Mouse (Mus musculus): ENCODE measurements around the gene Syne3. TPM values are rescaled to one million over a fixed set of nuclear protein-coding genes. Genes with fewer than 3 reads are reported as not detected.

Gene Syne3
- polyA plus RNA-seq (2017; shearing (Covaris generic)): 10.3 TPM

DNA sequence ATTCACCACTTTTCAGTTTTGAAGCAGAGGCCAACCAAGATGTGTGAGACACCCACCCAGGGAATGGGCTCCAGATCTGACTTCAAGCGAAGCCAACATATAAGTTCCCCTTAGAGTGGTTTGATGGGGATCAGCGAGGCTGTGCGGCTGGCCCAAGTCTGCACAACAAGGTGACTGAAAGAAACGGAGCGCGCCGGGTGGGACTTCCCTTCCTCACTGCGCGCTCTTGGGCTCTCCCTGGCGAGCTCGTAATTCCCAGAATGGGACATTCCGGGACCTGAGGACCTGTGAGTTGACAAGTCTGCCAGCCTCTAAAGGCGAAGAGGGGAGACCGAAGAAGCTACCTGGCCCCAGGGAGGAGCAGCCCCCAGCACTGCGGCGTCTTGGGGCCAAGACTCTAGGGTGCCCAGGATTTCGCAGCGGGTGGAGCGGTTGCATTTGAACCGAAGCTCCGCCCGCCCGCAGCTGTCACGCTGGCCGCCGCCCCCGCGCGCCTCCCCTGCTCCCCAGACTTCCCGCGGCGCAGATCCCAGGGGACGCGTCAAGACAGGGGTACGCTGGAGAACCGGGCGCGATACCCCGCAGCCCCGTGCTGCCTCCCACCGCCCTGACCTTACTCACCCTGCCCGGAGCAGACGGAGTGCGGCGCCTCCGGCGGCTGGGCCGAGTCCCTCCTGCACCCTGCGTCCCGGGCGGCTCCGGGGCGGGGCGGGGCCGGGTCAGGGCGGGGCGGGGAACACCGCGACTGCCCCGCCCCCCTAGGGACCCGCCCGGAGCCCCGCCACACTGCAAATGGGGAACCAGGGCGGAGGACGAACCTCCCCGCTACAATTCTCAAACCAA is at the start of gene Syne3:
Syne3 (minus strand) TSS at position 440 of the 843 bp plus-strand sequence.

DNA sequence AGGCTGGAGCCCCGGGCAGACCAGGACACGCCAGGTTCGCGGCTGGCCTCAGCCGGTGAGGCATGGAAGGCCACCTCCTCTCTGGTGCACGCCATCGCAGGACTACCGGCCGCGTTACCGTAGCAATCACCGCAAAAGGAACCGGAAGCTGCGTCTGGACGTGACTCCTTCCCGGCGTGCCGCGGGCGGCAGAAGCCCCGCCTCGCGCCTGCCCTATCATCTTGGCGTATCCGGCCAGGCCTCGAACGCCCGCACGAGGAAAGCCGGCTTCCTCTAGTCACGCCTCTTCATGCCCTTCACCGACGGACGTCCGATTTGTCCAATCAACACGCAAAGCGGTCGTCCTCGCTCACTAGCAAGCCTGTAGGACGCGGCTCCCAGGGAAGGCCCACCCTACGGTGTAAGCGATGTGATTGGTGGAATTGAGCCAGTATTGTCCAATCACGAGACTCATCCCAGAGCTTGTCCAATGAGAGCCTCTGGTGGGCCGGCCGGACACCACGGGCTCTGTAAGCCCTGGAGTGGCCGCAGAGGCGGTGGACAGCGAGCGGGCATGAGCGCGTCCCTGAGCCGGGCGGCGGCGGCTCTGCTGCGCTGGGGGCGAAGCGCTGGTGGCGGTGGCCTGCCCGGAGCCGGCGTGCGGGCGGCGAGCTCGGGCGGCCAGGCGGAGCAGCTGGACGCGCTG is 22.7 kb upstream of the Syne3 start, which contains the start of gene Glrx5:
Glrx5 (plus strand) TSS at position 542 of the 685 bp plus-strand sequence.

Other genes starting within 250 kb of the Syne3 start
- gene Clmn, start 144.7 kb downstream of the Syne3 start, polyA plus RNA-seq (2017; shearing (Covaris generic)): not detected
- gene Glrx5, start 22.9 kb upstream of the Syne3 start, polyA plus RNA-seq (2017; shearing (Covaris generic)): 55.4 TPM
- gene Tcl1b2, start 136.2 kb upstream of the Syne3 start, polyA plus RNA-seq (2017; shearing (Covaris generic)): not detected
- not detected for gene Tcl1b1, start 149.9 kb upstream of the Syne3 start, polyA plus RNA-seq (2017; shearing (Covaris generic))
- gene Tcl1b5, start 166.5 kb upstream of the Syne3 start, polyA plus RNA-seq (2017; shearing (Covaris generic)): not detected
- not detected for gene Tcl1b3, start 181.2 kb upstream of the Syne3 start, polyA plus RNA-seq (2017; shearing (Covaris generic))
- not detected for gene Tcl1b4, start 192.1 kb upstream of the Syne3 start, polyA plus RNA-seq (2017; shearing (Covaris generic))
- 0.29 TPM for gene Tcl1, start 213.0 kb upstream of the Syne3 start, polyA plus RNA-seq (2017; shearing (Covaris generic))

Data from effector memory CD4-positive, alpha-beta T cell, adult 5 months (primary cell).